Mouse (Mus musculus): ENCODE measurements around the gene Ano4.
"Not testable (repeated sequence)": the region's sequence is repeated elsewhere in the genome, so short reads cannot be mapped to it uniquely, and the experiment has no call there.

The Ano4 gene

DNA sequence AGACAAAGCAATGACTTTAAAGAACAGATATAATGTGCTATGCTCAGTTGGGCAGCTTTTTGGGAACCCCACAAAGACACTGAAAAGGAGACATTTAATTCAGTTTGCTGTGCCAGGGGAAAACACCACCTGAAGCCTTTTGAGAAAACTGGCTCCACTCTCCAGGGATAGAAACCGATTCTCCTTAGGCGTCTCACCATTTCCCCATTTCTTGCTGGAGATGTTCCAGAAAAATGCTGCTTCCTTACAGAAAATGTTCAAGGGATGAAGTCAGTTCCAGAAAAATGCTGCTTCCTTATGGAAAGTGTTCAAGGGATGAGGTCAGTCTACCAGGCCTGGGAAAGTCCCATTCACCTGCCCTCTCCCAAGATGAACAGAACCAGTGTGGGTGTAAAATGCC lies 233.1 kb downstream of the Ano4 start:
- no peak for DNase-seq

DNA sequence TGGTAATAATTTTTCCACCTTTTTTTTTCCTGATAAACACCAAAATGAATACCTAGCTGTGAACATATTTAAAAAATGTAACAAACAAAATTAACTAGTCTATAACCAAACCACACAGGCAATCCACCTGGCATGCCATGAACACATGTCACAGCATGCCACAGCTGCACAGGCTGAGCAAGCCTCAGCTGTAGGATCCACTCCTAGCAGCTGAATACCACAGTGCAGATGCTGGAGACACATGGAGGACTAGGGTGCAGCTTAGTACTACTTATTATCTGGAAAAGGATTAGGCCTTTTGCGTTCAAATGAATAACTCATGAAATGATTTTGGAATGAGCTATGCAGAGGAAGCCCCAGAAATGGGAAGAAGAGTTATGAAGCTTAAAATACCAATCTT lies 233.6 kb downstream of the Ano4 start:
- DNase-seq: no peak

DNA sequence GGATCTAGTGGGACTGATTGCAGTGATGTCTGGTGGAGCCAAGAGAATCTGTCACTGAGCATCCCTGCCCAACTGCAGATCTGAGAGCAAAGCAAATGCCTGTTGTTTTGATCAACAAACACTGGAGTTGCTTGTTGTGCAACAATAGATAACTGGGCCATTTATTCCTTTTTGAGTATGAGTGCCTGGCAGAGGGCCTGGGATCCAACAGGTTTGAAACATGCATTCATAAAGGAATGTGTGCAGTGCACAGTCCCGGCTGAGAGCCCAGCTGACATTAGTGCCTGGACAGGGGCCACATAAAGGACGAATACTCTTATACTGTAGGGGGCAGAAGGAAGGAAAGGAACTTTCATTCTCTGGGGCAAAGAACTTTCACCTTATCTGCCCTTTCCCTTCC lies 241.0 kb downstream of the Ano4 start:
- DNase-seq: no peak

DNA sequence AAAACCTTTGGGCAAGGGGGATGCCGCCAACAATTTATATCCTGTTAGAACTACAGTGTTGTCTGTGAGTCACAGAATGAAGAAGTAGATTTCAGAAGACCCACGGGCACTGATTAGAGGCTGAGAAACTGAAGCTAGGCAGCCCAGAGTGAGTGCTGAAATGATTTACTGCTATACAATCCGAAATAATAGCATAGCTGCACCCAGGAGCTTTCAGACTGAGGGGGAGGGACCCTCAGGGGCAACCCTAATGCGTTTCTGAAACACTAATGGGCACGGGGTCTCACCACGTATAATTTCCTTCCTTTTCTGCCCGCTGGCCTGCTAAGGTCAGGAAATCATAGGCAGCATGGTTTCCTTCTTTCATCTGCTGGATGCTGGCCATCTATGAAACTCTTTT lies 242.5 kb downstream of the Ano4 start:
- DNase-seq: no peak

DNA sequence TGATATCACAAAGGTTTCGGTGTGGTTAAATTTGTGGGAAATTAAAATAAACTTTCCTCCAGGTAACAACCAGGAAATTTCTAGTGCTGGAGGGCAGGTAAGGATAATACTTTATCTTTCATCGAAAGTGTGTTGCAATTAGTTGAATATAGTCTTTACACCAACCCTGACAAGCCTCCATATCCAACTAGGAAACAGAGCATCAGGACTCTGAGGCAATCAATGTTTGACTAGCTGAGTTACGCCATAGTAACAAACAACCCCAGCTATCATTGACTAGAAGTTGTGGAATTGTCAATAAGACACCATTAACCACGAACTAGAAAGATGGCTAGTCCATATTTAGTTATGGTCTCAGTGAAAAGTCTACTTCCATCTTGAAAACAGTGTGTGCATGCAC lies 246.4 kb downstream of the Ano4 start:
- no peak for DNase-seq

DNA sequence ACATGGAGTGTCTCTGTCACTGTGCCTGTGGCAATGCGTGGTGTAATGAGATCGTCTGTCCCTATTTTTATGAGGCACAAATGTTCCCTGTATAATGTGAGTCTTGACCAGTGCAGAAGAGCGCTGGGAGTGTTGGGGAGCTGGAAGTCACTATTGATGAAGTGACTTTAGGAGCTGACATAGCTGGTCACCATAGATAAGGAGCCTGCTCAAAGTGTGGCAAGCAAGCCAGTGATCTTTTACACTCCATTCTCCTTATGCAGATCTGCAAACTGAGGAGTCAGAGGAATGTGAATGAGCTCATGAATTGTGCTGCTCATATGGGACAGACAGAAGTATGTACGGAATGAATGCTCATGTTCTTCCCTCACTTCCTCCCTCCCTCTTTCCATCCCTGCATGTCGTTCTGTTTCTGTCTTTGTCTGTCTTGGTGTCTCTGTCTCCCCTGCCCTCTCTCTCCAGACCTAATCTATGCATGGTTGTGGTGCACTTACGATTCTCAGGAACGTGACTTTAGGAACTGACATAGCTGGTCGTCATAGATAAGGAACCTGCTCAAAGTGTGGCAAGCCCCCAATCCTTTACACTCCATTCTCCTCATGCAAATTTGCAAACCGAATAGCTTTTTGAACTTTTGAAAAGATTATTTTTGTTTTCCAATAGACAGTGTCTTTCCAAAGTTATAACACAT lies 252.1 kb downstream of the Ano4 start:
- no peak for DNase-seq

DNA sequence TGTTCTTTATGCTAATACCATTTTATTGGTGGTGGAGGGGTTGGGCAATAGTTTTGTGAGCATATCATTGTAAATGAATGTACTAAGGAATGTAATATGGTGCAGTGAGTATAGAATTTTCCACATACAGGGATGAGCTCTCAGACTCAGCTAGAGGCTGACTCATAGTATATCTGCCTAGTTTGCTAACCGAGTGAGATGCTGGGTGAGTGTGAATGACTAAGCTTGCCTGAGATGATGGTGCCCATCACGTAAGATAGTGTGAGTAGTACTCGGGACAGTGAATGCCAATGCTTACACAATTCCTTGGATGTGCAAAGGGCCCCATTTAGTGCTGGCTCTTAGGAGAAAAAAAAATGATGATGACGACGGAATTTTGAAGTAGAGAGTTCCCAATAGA lies 267.1 kb downstream of the Ano4 start:
- DNase-seq: no peak

DNA sequence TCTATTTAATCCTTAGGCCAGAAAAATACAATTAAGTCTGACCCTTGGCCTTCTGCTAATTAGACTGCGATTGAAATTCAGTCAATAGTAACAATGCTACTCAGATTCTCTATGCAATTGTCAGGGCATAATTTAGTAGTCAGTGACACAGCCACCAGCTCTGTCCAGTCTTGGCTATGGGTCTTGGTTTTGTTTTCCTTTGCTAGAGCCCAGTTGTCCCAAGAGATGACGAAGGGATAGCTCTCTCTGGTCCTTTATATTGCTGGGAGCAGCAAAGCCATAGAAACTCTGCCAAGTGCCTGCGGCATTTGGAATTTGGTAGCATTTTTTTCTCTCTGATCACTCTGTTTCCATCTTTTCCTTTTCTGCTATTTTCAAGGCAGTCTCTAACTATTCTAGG lies 288.7 kb downstream of the Ano4 start:
- DNase-seq: no peak

DNA sequence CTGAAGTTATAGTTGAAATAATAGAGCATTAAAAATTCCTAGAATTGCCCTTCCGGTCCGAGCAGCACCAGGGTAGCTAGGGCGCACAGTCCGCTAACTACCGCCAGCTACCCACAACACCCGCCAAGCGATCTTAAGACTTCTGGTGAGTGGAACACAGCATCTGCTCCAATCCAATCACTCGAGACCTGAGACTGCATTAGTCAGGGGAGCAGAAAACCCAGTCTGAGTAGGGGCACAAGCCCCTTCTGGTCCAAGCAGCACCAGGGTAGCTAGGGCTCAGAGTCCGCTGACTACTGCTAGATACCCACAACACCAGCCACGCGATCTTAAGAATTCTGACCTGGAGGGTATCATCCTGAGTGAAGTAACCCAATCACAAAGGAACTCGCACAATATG lies 299.6 kb downstream of the Ano4 start:
- DNase-seq: not testable (repeated sequence)

DNA sequence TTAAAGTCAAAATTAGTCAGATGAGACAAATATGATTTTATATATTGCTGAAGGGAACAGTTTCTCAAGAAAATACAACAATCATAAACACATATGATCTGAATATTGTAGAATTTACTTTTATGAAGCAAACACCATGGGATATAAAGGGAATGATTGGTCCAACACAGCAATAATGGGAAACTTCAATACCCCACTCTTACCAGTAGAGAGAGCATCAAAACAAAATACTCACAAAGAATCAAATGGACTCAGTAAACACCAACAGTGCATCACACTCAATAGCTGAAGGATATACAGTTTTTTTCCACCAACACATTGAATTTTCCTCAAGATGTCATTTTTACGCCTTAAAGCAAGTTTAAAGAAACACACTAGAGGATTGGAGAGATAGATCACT lies 300.4 kb downstream of the Ano4 start:
- DNase-seq: no peak

DNA sequence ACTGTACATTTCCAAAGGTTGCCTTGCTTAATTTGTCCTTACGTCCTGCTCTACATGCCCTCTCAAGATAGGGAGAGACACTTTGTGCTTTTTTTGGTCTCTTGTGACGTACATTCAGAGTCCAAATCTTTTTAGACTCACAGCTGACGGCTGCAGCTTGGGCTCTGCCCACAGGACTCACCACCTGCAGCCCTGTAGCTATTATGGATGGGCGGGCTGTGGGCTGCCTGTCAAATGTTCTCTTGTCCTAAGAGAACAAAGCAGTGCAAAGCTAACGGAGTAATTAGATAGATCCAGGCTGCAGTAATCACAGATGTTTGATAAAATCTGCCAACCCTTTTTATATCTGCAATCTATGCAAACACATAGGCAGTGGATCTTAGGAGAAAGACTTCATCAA lies 325.6 kb downstream of the Ano4 start:
- no peak for DNase-seq

DNA sequence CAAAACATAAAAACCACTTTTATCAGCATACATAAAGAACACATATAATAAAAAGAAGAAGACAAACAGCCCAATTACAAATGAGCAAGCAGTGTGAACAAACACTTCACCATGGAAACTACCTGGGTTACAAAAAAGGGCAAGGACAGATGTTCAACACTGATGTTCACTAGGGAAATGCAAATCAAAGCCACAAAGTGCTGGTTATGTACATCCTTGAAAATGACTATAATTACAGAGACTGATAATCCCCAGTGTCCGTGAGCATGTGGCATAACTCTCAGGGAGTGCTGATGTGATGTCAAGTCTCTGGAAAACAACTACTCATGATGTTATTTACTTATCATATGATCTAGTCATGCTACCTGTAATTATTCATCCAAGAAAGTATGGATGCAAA lies 336.3 kb downstream of the Ano4 start:
- no peak for DNase-seq

DNA sequence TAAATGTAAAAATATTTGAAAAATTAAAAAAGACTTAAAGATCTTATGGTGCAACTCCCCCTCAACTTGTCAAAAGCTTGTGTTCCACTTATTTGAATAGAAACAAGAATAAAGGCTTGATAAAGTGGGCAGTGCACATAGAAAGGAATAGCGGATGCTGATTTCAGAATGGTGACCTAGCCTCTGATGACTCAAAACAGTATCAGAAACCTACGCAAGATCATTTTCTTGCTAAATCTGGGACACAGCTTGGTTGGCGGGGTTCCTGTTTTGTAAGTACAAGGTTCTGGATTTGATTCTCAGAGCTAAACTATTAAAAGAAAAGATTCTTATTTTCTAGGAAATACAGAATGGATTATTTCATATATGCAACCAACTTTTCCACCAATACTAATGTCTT lies 340.0 kb downstream of the Ano4 start:
- DNase-seq: no peak

DNA sequence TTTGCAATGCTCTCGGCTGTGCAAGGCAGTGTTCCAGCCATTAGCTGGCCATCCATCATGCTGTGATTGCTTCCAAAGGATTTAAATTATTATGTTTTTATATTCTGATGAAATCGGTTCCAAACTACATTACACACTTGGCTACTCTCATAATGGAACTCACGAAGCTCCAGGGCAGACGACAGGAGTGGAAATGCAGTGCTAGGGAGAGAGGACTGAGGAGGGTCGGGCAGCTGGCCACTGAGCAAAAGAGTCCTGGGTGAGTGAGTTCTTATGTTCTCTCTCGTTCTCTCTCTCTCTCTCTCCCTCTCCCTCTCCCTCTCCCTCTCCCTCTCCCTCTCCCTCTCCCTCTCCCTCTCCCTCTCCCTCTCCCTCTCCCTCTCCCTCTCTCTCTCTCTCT lies 357.6 kb downstream of the Ano4 start:
- no peak for DNase-seq

DNA sequence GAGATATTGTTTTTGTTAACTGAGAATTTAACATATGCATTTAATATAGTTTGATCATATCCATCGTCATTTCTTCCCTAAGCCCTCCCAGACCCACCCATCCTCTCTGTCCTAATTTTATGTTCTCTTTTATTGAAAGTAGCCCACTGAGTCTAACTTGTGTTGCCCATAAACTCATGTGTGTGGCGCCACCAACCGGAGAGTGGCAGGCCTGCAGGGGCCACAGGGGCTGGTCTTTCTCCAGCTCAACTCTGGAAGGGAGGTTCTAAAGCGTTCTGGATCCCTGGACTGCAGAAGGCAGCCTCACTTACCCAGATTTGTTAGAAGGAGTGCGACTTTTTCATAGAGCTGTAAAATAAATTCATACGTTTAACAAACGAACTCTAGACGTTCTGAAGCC lies 361.1 kb downstream of the Ano4 start:
- peak; percentile 55 for DNase-seq

DNA sequence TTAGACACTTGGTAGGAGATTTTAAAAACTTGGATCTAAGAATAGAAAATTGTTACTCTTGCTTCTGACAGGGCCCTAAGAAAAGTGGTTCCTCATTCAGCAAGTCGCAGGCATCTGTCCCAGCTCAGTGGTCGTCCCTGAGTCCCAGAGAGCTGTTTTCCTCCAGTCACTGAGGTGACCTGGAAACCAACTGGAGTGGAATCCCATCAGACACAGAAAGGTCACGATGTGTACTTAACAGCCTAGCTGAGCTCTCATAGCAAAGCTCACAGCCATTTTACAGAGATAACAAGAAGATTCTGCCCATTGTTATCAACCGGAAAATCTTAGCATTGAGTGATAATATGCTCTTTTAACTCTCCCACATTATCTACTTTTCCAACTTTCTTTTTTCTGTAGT lies 365.1 kb downstream of the Ano4 start:
- DNase-seq: no peak

DNA sequence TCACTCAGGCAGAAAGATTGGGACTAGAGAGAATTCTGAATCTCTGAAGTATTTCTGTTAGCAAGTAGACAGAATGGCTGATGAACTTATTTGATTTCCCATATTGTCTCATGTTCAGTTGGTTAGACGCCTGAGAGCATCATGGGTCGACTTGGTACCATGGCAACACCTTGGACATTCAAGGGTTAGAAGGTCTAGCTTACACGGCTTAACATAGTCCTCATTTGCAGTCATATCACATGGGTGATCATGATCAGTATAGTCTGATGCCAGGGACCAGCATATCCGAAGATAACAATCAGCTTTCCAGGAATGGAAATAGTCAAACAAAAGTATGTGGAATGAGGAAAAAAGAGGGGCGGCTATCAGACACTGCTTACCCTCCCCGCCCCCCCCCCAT lies 365.6 kb downstream of the Ano4 start:
- no peak for DNase-seq

DNA sequence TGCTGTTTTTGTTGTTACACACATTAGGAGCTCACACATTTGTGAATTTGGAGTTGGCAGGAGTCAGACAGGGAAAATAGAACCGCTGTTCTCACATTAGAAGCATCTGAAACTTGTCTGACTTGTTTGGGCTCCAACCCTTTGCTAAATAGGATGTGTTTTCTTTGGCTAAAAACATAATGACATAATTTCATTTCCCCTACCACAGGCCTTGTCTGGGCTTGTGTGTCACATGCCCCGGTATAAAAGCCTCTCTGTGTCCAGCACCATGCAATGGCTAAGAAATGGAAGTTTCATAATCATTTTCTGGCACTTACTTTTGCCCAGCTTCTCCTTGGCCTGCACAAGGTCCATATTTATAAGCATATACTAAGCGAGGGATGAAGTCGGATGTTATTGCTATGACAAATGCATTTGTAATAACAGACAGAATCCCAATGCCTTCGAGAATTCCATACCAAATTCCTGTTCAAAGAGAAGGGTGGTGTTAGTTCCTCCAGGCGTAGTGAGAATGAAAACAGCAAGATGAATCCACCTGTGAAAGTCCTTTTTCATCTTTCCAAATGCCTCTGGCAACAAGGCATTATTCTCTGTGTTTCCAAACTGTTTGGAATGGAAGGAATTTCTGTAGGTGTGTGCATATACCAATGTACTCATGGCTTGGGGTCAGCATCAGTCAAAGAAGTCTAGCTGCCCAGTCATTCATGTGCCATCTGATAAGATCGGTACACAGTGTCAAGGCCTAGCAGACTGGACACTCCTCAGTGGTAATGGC lies 373.4 kb downstream of the Ano4 start:
- no peak for DNase-seq

DNA sequence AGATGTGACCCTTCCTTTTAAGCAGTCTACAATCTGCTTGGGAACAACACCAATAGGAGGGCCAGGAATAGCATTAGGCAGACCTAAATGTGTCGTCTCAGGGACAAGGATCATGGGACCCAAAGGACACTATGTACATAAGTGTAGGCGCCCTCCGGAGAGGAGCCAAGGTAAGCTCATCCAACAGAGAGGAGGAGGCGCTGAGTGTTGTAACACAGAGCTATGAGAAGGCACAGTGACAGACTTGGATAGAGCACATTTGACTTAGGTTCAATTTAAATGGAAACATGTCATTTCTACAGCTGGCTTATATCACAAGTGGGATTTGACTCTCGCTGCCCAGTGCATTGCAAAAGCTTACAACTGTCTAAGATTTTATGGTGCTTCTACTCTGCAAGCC lies 376.0 kb downstream of the Ano4 start:
- DNase-seq: no peak

DNA sequence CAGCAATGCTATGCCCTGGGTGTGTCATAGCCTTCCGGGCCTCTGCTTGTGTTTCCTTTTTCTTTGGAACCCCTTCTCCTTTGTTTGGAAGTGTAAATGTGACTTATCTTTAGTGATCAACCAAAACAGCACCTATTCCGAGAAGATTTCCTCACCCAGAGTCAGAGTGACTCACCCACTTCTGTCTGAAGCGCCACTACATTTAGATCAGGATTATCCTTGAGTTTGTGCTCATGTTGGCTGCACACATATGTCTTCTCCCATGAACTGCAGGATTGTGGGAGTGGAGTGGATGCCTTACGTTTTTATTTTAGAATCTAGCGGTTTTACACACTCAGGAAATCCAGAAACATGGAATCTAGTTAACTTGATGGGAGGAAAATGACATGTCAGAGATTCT lies 383.8 kb downstream of the Ano4 start:
- no peak for DNase-seq

DNA sequence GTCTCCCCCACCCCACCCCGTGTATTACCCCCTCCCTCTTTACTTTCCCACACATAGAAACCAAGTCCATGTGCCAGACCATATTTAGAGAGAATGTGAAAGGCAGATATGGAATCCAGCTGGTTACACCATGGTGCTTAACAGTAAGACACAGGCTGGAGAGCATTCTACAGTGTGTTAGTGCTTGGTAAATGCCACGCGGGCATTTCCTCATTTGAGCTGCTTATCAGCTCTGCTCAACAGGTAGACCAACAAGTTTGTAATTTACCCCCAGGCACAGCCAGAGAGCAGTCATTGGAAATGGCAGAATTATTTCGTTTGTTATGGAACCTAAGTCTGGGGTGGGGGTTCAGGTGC lies 394.3 kb downstream of the Ano4 start:
- DNase-seq: no peak

DNA sequence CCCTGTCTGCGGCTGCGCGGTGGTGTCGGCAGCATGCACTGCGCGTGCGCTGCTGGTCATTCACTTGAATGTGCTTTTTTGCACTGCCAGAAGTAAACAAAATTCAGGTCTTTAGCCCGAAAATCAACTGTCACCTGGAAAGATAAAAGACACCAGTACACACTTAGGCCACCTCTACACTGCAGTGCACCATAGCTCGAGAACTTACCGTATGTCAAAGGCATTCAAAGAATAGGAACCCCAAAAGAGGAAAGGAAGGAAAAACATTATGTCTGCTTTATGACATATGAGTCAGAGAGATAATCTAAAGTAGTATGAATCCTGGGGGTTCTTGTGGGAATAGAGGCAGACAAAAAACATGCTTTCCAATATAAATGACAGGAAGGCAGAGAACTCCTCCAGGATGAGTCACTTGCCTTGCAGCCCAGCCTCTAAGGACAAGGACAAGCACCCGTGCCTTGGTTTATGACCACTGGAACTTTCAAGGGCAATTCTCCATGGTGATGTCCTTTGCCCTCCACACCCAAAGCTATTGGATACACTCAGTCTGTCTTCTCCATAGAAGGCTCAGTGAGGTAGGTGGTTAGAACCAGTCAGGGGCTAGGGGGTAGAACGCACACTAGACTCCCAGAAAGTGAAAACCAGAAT lies 394.8 kb downstream of the Ano4 start:
- DNase-seq: no peak
